Mouse (Mus musculus) limb, embryonic 14.5 days (tissue): ENCODE measurements around the gene Cops4. TPM values are rescaled to one million over a fixed set of nuclear protein-coding genes. Genes with fewer than 3 reads are reported as not detected.

Experiments
- ATAC-seq: fragments of 200-750 bp; cut with Nextera tagmentation; 2 replicates; pipeline ENCODE4 v1.8.0; 2017; ENCODE audit warnings: low read depth, moderate number of reproducible peaks, moderate TSS enrichment; ENCODE audit not compliant: low FRiP score
- DNase-seq: peaks from one replicate; pipeline ENCODE4 v3.0.0-alpha.2; 2015; ENCODE audit warnings: low spot score
- H3K27ac ChIP-seq: fragments of 300-500 bp; sonication (generic); replicated peaks from 2 replicates; pipeline ENCODE4 v1.5.1; 2014; ENCODE audit warnings: low read depth, mild to moderate bottlenecking, low read length, moderate library complexity, mixed read lengths
- H3K27me3 ChIP-seq: fragments of 300-500 bp; sonication (generic); 2 replicates; pipeline ENCODE4 v1.6.1; 2014; ENCODE audit warnings: low read length, mixed read lengths; ENCODE audit not compliant: control insufficient read depth, insufficient read depth
- H3K36me3 ChIP-seq: fragments of 300-500 bp; sonication (generic); 2 replicates; pipeline ENCODE4 v1.6.1; 2014; ENCODE audit warnings: mild to moderate bottlenecking, low read length, moderate library complexity, mixed read lengths; ENCODE audit not compliant: control insufficient read depth, insufficient read depth
- H3K4me1 ChIP-seq: fragments of 300-500 bp; sonication (generic); 2 replicates; pipeline ENCODE4 v1.6.1; 2014; ENCODE audit warnings: antibody characterized with exemption, low read length, mixed read lengths; ENCODE audit not compliant: control insufficient read depth, insufficient read depth
- H3K4me2 ChIP-seq: fragments of 300-500 bp; sonication (generic); replicated peaks from 2 replicates; pipeline ENCODE4 v1.6.1; 2014; ENCODE audit warnings: low read depth, mild to moderate bottlenecking, low read length, moderate library complexity; ENCODE audit not compliant: severe bottlenecking
- H3K4me3 ChIP-seq: fragments of 300-500 bp; sonication (generic); replicated peaks from 2 replicates; pipeline ENCODE4 v1.5.1; 2014; ENCODE audit warnings: low read length
- H3K9ac ChIP-seq: fragments of 300-500 bp; sonication (generic); 2 replicates; pipeline ENCODE4 v1.6.1; 2014; ENCODE audit warnings: mild to moderate bottlenecking, low read depth, low read length, moderate library complexity; ENCODE audit not compliant: severe bottlenecking
- H3K9me3 ChIP-seq: fragments of 300-500 bp; sonication (generic); 2 replicates; pipeline ENCODE4 v1.6.1; 2016; ENCODE audit warnings: low read length; ENCODE audit not compliant: control insufficient read depth
- POLR2A ChIP-seq: fragments of 200-500 bp; IDR thresholded peaks from 2 replicates; pipeline ENCODE4 v1.8.0; 2012; ENCODE audit warnings: inconsistent platforms, mild to moderate bottlenecking, moderate library complexity, borderline replicate concordance; ENCODE audit not compliant: insufficient read depth, insufficient read length; ENCODE audit errors: extremely low read depth
- WGBS: fragments of 180-500 bp; shearing (Covaris S2); extraction: QIAGEN DNeasy Blood & Tissue Kit; methylation state at CpG from one replicate; pipeline ENCODE4 v1.1.7; 2014; 5-methylcytosine and 5-hydroxymethylcytosine counted together
- polyA plus RNA-seq, 2 experiments: library from polyadenylated mRNA; depleted of rRNA in 1 of 2; stranded (reverse) in 1 of 2; unstranded in 1 of 2; fragments of >200 nt; fragmentation: Nextera tagmentation in 1 of 2; extraction: Ambion mirVana in 1 of 2; gene quantifications; 2 replicates each; pipeline versions ENCODE4 v1.2.1 to v1.2.3; 2012 to 2014

Gene Cops4
- polyA plus RNA-seq, 2 experiments = 84.3 to 197 TPM

DNA sequence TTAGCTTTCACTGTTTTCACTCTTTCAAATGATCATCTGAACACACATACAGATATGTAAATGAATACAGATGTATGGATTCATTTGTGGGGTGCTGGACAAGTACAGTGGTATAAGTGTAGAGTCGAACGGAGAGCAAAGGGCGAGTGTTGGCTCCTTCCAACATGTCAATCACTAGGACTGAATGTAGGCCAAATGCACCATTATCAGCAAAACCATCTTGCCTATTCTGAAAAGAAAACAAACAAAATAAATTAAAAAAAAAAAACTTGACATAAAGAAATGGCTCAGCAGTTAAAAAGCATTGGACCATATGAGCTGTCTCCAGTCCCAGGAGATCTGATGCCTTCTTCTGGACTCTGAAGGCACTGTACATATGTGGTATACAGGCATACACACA, 29.9 kb upstream of the Cops4 start:
- H3K4me1 ChIP-seq = no peaks in the 10 kb centered on the region
- no peak overlapping the region for H3K4me2 ChIP-seq
- no peak overlapping the region for H3K27ac ChIP-seq
- H3K36me3 ChIP-seq = peaks cover 14% of the 10 kb centered on the region
- ATAC-seq (no peak), DNase-seq (no peak)
- H3K27me3 ChIP-seq = no peaks in the 10 kb centered on the region
- no peaks in the 10 kb centered on the region for H3K9me3 ChIP-seq
- H3K9ac ChIP-seq = no peak overlapping the region
- H3K4me3 ChIP-seq = no peak overlapping the region
- WGBS = 94% methylated on average over 3 of the region's 3 CpGs
- no peak for TF ChIP-seq POLR2A

- WGBS = 90% methylated on average over 2 of the region's 2 CpGs
- peaks cover 8% of the 10 kb centered on the region for H3K36me3 ChIP-seq
- H3K9me3 ChIP-seq = no peaks in the 10 kb centered on the region
These were observed 28.8 kb upstream of the Cops4 start for GRCm38 (mm10) chr5:100489340-100489739.

DNA sequence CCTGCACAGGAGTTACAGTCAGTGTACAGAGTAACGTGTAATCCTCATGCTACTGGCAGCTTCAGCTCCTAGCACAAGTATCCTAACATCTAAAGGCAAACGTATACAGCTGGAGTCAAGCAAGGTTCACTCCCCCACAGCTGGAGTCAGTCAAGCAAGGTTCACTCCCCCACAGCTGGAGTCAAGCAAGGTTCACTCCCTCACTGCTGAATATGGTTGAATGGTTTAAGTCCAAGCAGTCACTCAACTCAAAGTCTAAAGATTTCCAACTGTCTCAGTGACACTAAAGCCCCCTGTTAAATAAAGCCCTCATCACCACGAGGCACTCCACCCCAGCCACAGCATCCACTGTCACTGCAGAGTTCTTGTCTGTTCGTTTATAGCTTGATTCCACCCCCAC, 26.4 kb upstream of the Cops4 start:
- ATAC-seq = no peak
- H3K9me3 ChIP-seq = no peaks in the 10 kb centered on the region
- TF ChIP-seq POLR2A = no peak
- no peak overlapping the region for H3K27ac ChIP-seq
- H3K36me3 ChIP-seq = no peaks in the 10 kb centered on the region
- H3K4me2 ChIP-seq = no peak overlapping the region
- DNase-seq = no peak
- no peaks in the 10 kb centered on the region for H3K4me1 ChIP-seq
- no peak overlapping the region for H3K9ac ChIP-seq
- 58% methylated on average over 4 of the region's 4 CpGs for WGBS
- H3K4me3 ChIP-seq = no peak overlapping the region
- no peaks in the 10 kb centered on the region for H3K27me3 ChIP-seq

More at GRCm38 (mm10) chr5:100489340-100489739, 28.8 kb upstream of the Cops4 start:
- H3K4me1 ChIP-seq = no peaks in the 10 kb centered on the region
- H3K27me3 ChIP-seq = no peaks in the 10 kb centered on the region
- H3K27ac ChIP-seq = no peak overlapping the region
- no peak overlapping the region for H3K4me3 ChIP-seq
- no peak overlapping the region for H3K9ac ChIP-seq
- H3K4me2 ChIP-seq = no peak overlapping the region
- DNase-seq (no peak), ATAC-seq (no peak)
- TF ChIP-seq POLR2A = no peak

DNA sequence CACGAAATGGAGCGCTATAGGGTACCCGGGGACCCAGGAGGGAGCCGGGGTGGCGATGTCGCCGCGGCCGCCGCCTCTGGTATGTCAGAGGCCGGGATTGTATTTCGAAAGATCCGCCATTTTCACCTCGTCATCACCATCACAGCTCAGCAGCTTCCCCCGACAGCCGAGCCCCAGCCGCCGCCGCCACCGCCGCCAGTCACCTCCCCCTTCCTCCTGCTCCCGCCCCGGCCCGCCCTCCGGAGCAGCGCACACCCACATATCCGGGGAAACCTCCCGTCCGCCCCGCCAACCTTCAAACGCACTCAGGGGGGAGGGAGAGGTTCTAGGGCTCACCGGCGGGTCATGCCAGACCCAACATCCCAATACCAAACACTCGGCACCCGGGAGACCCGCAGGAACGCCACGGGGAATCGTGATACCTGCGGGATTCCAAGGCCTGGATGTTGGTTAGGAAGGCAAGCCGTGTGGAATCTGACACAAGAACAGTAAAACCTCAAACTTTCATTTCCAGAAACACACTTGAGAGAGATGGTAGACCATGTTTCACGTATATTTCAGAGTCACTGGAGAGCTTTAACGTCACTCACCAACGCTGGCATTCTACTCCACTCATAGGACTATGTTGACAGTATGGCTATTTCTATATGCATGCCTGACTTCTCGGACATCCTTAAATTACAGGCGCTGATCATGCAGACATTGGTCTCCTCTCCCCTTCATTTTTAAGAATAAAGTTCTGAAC, 19.5 kb upstream of the Cops4 start:
- Histone ChIP-seq H3K27me3 (no peaks in the 10 kb centered on the region), H3K9me3 (no peaks in the 10 kb centered on the region), H3K27ac (peak overlapping the region; percentile 77), H3K36me3 (no peaks in the 10 kb centered on the region), H3K4me2 (peak overlapping the region; percentile 87), H3K9ac (peak overlapping the region; percentile 77), H3K4me1 (peaks cover 19% of the 10 kb centered on the region), H3K4me3 (peak overlapping the region; percentile 79)
- no peak for TF ChIP-seq POLR2A
- peak; percentile 71 for DNase-seq
- 2% methylated on average over 29 of the region's 46 CpGs for WGBS
- ATAC-seq = peak; percentile 81

DNA sequence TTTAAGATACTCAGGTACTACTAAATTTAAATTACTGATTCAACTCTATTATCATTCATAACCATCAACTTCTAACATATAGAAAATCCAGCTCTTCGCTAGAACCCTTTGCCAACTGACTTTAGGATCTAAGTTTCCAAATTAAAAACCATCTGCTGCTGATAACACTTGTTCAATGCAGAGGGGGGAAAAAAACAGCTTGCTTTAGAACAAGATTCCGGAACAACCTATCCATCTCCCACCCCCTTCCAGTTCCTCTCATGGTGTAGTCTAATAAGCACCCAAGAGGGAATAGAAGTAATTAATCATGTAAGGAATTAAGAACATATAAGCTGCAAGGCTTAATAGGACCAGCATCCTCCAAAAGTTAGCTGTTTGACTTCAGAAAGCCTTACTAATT, 18.9 kb upstream of the Cops4 start:
- peak overlapping the region; percentile 87 for H3K4me2 ChIP-seq
- H3K27ac ChIP-seq = no peak overlapping the region
- 21% methylated on average over 2 of the region's 2 CpGs for WGBS
- peaks cover 19% of the 10 kb centered on the region for H3K4me1 ChIP-seq
- H3K9ac ChIP-seq = peak overlapping the region; percentile 59; the same call in 1 of the 2 replicates
- ATAC-seq (no peak), DNase-seq (no peak)
- H3K9me3 ChIP-seq = no peaks in the 10 kb centered on the region
- H3K36me3 ChIP-seq = no peaks in the 10 kb centered on the region
- no peaks in the 10 kb centered on the region for H3K27me3 ChIP-seq
- no peak for TF ChIP-seq POLR2A
- H3K4me3 ChIP-seq = peak overlapping the region; percentile 79
